Mouse (Mus musculus): ENCODE data around the gene Krt16.

- TF ChIP-seq USF1 (IDR thresholded peaks at IDR 0.05; ENCODE audit: low read depth, low read length) (no peak), SMC3 (IDR thresholded peaks at IDR 0.05; ENCODE audit: low read depth, low read length) (no peak), CTCF (IDR thresholded peaks at IDR 0.05 in 2 of 3, conservative IDR thresholded peaks at IDR 0.05 in 1 of 3; ENCODE audit: control insufficient read depth in 1 of 3, insufficient read depth in 1 of 3, low read depth in 2 of 3, low read length in 3 of 3, poor library complexity in 1 of 3, severe bottlenecking in 1 of 3) (no peak), POLR2AphosphoS5 (IDR thresholded peaks at IDR 0.05; ENCODE audit: borderline replicate concordance, low read depth, low read length) (no peak)
Measured at GRCm38 (mm10) chr11:100219304-100219703, 29.4 kb downstream of the Krt16 start.
